Mouse (Mus musculus) activated CD4-positive, CD25-positive, alpha-beta regulatory T cell, adult 9 weeks (primary cell): ENCODE results near the gene Zdhhc7. TPM values are rescaled to one million over a fixed set of nuclear protein-coding genes. Genes with fewer than 3 reads are reported as not detected.

Experiments
- polyA plus RNA-seq: library from polyadenylated mRNA; unstranded; fragments of 100-300 nt; shearing (Covaris generic); gene quantifications from one replicate; pipeline ENCODE4 v1.2.1, GENCODE M21; 2017

The Zdhhc7 gene
- polyA plus RNA-seq, result 4.3 TPM

DNA sequence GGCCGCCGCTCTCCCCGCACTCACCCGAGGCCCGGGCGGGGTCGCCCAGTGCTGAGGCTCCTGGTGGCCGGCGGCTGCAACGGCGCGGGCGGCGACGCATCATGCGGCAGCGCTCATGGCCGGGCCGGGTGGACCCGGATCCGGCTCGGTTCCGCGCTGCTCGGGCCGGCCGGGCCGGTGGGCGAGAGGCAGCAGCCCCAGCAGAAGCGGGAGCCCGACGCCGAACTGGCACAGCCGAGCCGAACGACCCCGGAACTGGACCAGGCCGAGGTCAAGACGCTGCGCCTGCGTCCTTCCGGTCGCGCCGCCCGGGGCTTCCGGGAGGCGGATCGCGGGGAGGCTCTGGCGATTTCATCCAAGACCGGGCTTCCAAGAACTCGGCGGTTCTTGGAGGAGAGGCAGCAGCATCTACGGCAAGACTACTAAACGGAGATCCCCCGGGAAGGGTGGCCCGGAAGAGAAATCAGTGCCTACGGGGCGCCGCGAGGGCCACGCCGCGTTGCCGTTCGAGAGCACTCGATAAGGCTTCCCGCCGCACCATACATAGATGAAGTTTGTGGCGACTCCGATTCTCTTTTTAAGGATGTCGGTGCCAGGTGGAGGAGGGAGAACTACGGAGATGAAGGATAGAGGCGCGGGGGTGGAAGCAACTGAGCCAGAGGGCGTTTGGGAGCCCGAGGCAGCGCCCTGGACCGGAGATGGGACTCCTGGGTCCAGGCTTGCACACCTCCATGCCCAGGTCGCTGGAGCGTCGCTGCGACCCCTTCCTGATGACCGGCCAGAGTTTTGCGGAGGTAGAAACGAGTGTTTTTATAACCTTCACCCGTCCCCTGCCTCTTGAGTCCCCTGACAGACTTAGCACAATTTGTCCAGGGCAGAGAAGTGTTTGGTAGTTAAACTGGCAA lies at the start of gene Zdhhc7:
Gene Zdhhc7 (minus strand): TSS at position 415 of the 905 bp plus-strand sequence.

GRCm38 (mm10) chr8:120113758-120114255 lies 12.5 kb upstream of the Zdhhc7 start, which contains the start of gene 6430548M08Rik:
TSS of gene 6430548M08Rik (plus strand) at chr8:120114152.

Other genes starting within 250 kb of the Zdhhc7 start
- 13.6 TPM for gene Klhl36, start 239.2 kb downstream of the Zdhhc7 start, polyA plus RNA-seq
- 86.0 TPM for gene Usp10, start 191.1 kb downstream of the Zdhhc7 start, polyA plus RNA-seq
- 8.9 TPM for gene Gm20388, start 190.6 kb downstream of the Zdhhc7 start, polyA plus RNA-seq
- not detected for gene Crispld2, start 109.0 kb downstream of the Zdhhc7 start, polyA plus RNA-seq
- 0.33 TPM for gene 6430548M08Rik, start 12.7 kb upstream of the Zdhhc7 start, polyA plus RNA-seq
- not detected for gene Fam92b, start 76.0 kb upstream of the Zdhhc7 start, polyA plus RNA-seq
- gene Gse1, start 127.0 kb upstream of the Zdhhc7 start, polyA plus RNA-seq, result 21.8 TPM